Mouse (Mus musculus): Measurements from ENCODE around the gene Shisa7.

DNA sequence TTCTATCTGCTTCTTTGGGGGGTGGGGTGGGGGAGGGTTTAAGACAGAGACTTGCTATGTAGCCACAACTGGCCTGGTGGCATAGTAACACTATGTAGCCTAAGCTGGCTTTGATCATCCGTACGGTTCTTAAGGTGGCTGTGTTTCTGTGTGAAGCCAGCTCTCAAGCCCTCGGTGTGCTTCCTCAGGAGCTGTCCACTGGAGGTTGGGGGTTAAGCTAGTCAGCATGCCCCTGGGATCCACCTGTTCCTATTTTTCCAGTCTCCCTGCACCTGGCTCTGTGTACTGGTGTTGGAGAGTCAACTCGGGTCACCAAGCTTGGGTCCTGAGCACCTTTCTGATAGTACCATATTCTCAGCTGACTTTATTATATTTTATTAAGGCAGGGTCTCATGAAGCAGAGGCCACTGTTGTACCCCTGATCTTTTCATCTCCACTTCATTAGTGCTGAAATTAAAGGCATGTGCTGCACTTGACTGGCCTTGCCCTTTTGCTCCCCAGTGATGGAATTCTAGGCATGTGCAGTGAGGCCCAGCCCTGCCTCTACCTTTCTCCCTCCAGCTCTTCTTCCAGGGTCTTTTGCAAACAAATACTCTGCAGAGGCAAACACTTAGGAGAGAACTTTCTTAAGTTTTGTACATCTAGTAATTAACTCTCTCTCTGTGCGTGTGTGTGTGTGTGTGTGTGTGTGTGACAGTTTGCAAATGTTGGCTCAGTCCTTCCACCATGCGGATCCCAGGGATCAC, 22.2 kb downstream of the Shisa7 start:
- no peak for TF ChIP-seq CTCF (IDR thresholded peaks at IDR 0.05; ENCODE audit: extremely low read depth, insufficient read depth, insufficient read length, insufficient replicate concordance)
- no peak for TF ChIP-seq POLR2A (IDR thresholded peaks at IDR 0.05; ENCODE audit: low read depth, low read length)
